Mouse (Mus musculus) heart, adult 2 months (tissue): ENCODE data around the gene Gm42417. TPM values are rescaled to one million over a fixed set of nuclear protein-coding genes. Genes with fewer than 3 reads are reported as not detected.

Experiments
- DNase-seq, 2 experiments: peaks; one replicate each; pipeline ENCODE4 v3.0.0; 2021
- H3K27ac ChIP-seq: fragments of 200-600 bp; 2 replicates; pipeline ENCODE4 v1.8.1; 2022
- H3K27me3 ChIP-seq: fragments of 200-500 bp; 2 replicates; pipeline ENCODE4 v1.6.1; 2012; ENCODE audit warnings: mild to moderate bottlenecking, low read length, inconsistent platforms, mixed read lengths; ENCODE audit not compliant: control insufficient read depth, insufficient read depth
- H3K36me3 ChIP-seq: fragments of 200-500 bp; 2 replicates; pipeline ENCODE4 v1.6.1; 2012; ENCODE audit warnings: low read length, inconsistent platforms; ENCODE audit not compliant: control insufficient read depth, insufficient read depth
- H3K4me1 ChIP-seq: fragments of 200-500 bp; 2 replicates; pipeline ENCODE4 v1.6.1; 2011; ENCODE audit warnings: low read length; ENCODE audit not compliant: control insufficient read depth, insufficient read depth
- H3K4me3 ChIP-seq: fragments of 200-600 bp; 2 replicates; pipeline ENCODE4 v1.8.1; 2022
- H3K79me2 ChIP-seq: fragments of 200-500 bp; replicated peaks from 2 replicates; pipeline ENCODE4 v1.6.1; 2012; ENCODE audit warnings: mild to moderate bottlenecking, inconsistent platforms, low read length, moderate library complexity, mixed read lengths; ENCODE audit not compliant: control insufficient read depth, insufficient read depth
- H3K9ac ChIP-seq: fragments of 200-500 bp; 2 replicates; pipeline ENCODE4 v1.6.1; 2012; ENCODE audit warnings: low read depth, mild to moderate bottlenecking, control low read depth, inconsistent platforms, low read length, mixed read lengths
- CTCF ChIP-seq: fragments of 200-600 bp; IDR thresholded peaks from 2 replicates; pipeline ENCODE4 v1.8.1; 2022; ENCODE audit warnings: antibody characterized with exemption, mild to moderate bottlenecking, moderate library complexity
- EP300 ChIP-seq: fragments of 200-500 bp; IDR thresholded peaks from 2 replicates; pipeline ENCODE4 v1.6.1; 2011; ENCODE audit warnings: low read depth, low read length, control low read depth; ENCODE audit not compliant: insufficient read depth
- POLR2A ChIP-seq: fragments of 200-500 bp; IDR thresholded peaks from 2 replicates; pipeline ENCODE4 v1.6.1; 2011; ENCODE audit warnings: mild to moderate bottlenecking, low read depth, low read length, control low read depth; ENCODE audit not compliant: insufficient read depth
- WGBS: fragments of 180-500 bp; shearing (Covaris S2); methylation state at CpG from one replicate; pipeline ENCODE4 v1.1.7; 2018; 5-methylcytosine and 5-hydroxymethylcytosine counted together
- intact Hi-C: fragments of 180-260 bp; cut with DNase I; formaldehyde crosslinking; loops from one replicate; pipeline ENCODE4 v1.15.1; 2025
- polyA plus RNA-seq: library from polyadenylated mRNA; depleted of rRNA; stranded (reverse); fragments of >200 nt; gene quantifications from 2 replicates; pipeline ENCODE4 v1.2.3, GENCODE M21; 2012
- total RNA-seq, 2 experiments: library from RNA; stranded (reverse); gene quantifications; 2 replicates each; pipeline ENCODE4 v1.2.3; 2021

Gene Gm42417
- total and polyA plus RNA-seq, 3 experiments, result 148 to 172 TPM; not detected in 1

- peak in 1 of 2 experiments; percentile 44 for DNase-seq
- Histone ChIP-seq H3K9ac (no peak overlapping the region), H3K4me1 (peaks cover 1% of the 10 kb centered on the region), H3K36me3 (peaks cover 1% of the 10 kb centered on the region; the same call in 1 of the 2 replicates), H3K27me3 (no peaks in the 10 kb centered on the region), H3K27ac (no peak overlapping the region), H3K79me2 (no peaks in the 10 kb centered on the region), H3K4me3 (no peak overlapping the region)
- 58% methylated on average over 5 of the region's 5 CpGs for WGBS
- intact Hi-C loops, result no loop called here
- TF ChIP-seq CTCF (no peak), EP300 (no peak), POLR2A (no peak)
These were observed 31.0 kb downstream of the Gm42417 start for GRCm38 (mm10) chr1:36508238-36508637.

DNA sequence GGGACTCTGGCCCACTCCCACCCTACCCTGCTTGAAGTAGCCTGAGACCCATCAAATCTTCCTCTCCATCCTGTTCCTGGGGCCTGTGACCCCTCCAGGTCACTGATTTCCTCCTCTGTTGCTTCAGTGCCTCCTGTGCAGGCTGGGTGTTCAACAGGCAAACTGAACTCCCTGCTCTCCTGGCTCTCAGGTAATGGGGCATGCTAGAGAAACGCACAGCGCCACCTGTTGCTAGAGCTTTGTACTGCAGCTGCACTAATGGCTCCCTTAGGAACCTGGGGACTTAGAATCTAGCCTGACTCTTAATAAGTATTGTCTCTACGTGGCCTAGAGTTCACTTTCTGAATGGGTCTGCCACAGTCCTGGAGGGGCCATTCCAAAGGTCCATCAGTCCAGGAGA lies 38.0 kb downstream of the Gm42417 start:
- Histone ChIP-seq H3K36me3 (no peaks in the 10 kb centered on the region), H3K27ac (no peak overlapping the region), H3K27me3 (no peaks in the 10 kb centered on the region), H3K9ac (no peak overlapping the region), H3K4me1 (no peaks in the 10 kb centered on the region), H3K4me3 (no peak overlapping the region), H3K79me2 (no peaks in the 10 kb centered on the region)
- intact Hi-C loops, result loop anchor here (2.0 kb wide), 1 partner anchor 176 kb away; no protein-coding TSS in a partner anchor
- TF ChIP-seq CTCF (peak; percentile 97), POLR2A (no peak)
- 4% methylated on average over 3 of the region's 3 CpGs for WGBS
- peak; percentile 66 to 86 for DNase-seq

DNA sequence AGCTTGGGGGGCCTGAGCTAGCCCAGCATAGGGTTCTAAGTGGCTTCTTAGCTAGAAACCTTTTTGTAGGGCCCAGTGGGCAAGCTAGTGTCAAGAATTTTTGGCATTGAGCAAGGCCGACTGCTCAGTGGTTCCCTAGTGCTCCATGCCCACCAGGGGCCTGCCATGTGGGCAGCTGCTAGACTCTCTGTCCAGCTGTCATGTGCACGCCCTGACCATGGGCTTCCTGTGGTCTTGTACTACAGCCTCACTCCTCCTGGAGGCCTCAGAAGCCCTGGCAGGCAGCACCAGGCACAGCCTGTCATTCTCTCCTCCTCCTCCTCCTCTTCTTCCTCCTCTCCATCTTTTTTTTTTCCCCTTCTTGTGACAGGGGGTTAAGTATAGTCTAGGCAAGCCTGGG lies 41.9 kb downstream of the Gm42417 start:
- H3K79me2 ChIP-seq, result no peaks in the 10 kb centered on the region
- H3K4me1 ChIP-seq, result peaks cover 2% of the 10 kb centered on the region
- TF ChIP-seq EP300 (no peak), CTCF (no peak), POLR2A (no peak)
- no peak overlapping the region for H3K9ac ChIP-seq
- no peaks in the 10 kb centered on the region for H3K27me3 ChIP-seq
- H3K27ac ChIP-seq, result no peak overlapping the region
- intact Hi-C loops, result no loop called here
- no peak for DNase-seq
- WGBS, result 84% methylated on average over 2 of the region's 2 CpGs
- no peak overlapping the region for H3K4me3 ChIP-seq
- H3K36me3 ChIP-seq, result no peaks in the 10 kb centered on the region

DNA sequence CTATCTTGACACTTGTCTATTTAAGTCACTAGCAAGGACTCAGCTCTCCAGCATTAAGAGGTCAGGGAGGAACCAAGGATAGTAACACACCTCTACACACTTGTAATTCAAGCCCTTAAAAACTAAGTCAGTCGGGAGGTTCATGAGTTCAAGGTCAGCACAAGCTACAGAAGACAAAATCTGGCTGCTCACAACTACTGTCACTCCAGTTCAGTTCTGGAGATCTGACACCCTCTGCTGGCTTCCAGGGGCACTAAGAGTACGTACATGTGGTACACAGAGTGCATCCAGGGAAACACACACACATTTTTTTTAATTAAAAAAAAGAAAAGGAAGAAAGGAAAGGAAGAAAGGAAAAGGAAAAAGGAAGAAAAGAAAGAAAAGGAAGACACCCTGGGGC lies 42.5 kb downstream of the Gm42417 start:
- peak; percentile 57 for TF ChIP-seq CTCF
- no peak for TF ChIP-seq EP300
- intact Hi-C loops, result no loop called here
- Histone ChIP-seq H3K79me2 (no peaks in the 10 kb centered on the region), H3K27ac (no peak overlapping the region), H3K27me3 (no peaks in the 10 kb centered on the region), H3K4me1 (peaks cover 4% of the 10 kb centered on the region), H3K4me3 (no peak overlapping the region), H3K9ac (no peak overlapping the region), H3K36me3 (no peaks in the 10 kb centered on the region)
- 40% methylated on average over 2 of the region's 2 CpGs for WGBS
- no peak for DNase-seq

GRCm38 (mm10) chr1:36493299-36493698 lies 45.9 kb downstream of the Gm42417 start:
- intact Hi-C loops, result loop anchor here (2.0 to 5.0 kb wide), 3 partner anchors 20 to 168 kb away; no protein-coding TSS in a partner anchor
- DNase-seq, result no peak
- no peak overlapping the region for H3K9ac ChIP-seq
- H3K4me1 ChIP-seq, result peaks cover 4% of the 10 kb centered on the region
- no peak overlapping the region for H3K4me3 ChIP-seq
- H3K27me3 ChIP-seq, result no peaks in the 10 kb centered on the region
- 78% methylated on average over 6 of the region's 6 CpGs for WGBS
- H3K27ac ChIP-seq, result no peak overlapping the region
- H3K36me3 ChIP-seq, result no peaks in the 10 kb centered on the region
- no peaks in the 10 kb centered on the region for H3K79me2 ChIP-seq
- no peak for TF ChIP-seq POLR2A
- no peak for TF ChIP-seq CTCF
- no peak for TF ChIP-seq EP300

- TF ChIP-seq EP300, result no peak
- TF ChIP-seq CTCF, result peak; percentile 71
- peak overlapping the region; percentile 65 for H3K27ac ChIP-seq
- peak overlapping the region; percentile 58 for H3K9ac ChIP-seq
These were observed 46.7 kb downstream of the Gm42417 start for GRCm38 (mm10) chr1:36492416-36493139.

More at GRCm38 (mm10) chr1:36492416-36493139, 46.7 kb downstream of the Gm42417 start:
- H3K4me1 ChIP-seq, result peaks cover 4% of the 10 kb centered on the region
- intact Hi-C loops, result loop anchor here (2.0 to 5.0 kb wide), 3 partner anchors 20 to 168 kb away; no protein-coding TSS in a partner anchor
- 20% methylated on average over 9 of the region's 9 CpGs for WGBS
- no peak overlapping the region for H3K4me3 ChIP-seq
- H3K36me3 ChIP-seq, result no peaks in the 10 kb centered on the region
- no peaks in the 10 kb centered on the region for H3K27me3 ChIP-seq
- no peaks in the 10 kb centered on the region for H3K79me2 ChIP-seq
- DNase-seq, result peak; percentile 72 to 76
